Mouse (Mus musculus): ENCODE results near the gene Ikzf1. TPM values are rescaled to one million over a fixed set of nuclear protein-coding genes. Genes with fewer than 3 reads are reported as not detected.

The Ikzf1 gene
- polyA plus RNA-seq, 1 experiment from 2014 or later = 0.36 TPM

DNA sequence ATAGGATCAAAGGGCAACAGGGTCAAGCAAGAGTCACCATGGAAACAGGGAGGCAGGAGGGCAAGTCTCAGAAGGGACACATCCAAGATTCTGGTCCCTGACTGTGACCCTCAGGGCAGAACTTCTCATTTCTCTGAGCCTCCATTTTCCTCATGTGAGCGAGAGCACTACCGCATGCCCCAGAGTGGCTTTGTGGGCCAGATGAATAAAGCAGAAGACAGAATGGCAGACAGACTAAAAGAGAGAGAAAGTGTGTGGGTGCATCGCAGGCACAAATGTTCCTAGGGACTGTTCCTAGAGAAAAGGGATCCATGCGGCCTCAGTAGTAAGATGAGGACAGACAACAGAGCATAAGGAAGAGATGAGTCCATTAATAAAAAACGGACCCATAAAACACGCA lies 24.5 kb downstream of the Ikzf1 start:
- Histone ChIP-seq H3K27ac (replicated peaks) (no peak overlapping the region), H3K4me2 (no peak overlapping the region), H3K9me3 (replicated peaks) (no peaks in the 10 kb centered on the region), H3K9ac (replicated peaks) (no peak overlapping the region), H3K4me1 (no peaks in the 10 kb centered on the region), H3K27me3 (replicated peaks) (no peaks in the 10 kb centered on the region), H3K36me3 (no peaks in the 10 kb centered on the region), H3K4me3 (replicated peaks) (no peak overlapping the region)
- 88% methylated on average over 6 of the region's 6 CpGs for WGBS
- ATAC-seq (ENCODE audit: low FRiP score) = no peak

DNA sequence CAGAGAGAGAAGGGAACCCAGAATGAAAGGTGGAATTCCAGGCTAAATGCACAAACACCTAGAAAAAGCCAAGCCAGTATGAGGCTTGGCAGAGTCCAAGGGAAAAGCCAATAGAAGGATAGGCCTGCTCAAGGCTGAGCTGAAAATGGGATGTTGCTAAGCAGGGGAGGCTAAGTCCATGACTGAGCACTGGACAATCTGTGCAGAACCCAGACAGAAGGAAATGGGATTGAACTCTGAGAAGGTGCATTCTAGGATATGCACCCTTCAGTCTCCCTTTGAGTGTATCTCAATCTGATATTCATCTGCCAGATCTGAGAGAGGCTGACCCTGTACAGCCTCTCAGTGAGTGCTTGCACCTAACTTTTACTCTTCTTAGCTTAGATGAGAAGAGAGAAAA lies 25.9 kb downstream of the Ikzf1 start:
- Histone ChIP-seq H3K4me1 (no peaks in the 10 kb centered on the region), H3K27me3 (replicated peaks) (no peaks in the 10 kb centered on the region)
- ATAC-seq (ENCODE audit: low FRiP score) = no peak

DNA sequence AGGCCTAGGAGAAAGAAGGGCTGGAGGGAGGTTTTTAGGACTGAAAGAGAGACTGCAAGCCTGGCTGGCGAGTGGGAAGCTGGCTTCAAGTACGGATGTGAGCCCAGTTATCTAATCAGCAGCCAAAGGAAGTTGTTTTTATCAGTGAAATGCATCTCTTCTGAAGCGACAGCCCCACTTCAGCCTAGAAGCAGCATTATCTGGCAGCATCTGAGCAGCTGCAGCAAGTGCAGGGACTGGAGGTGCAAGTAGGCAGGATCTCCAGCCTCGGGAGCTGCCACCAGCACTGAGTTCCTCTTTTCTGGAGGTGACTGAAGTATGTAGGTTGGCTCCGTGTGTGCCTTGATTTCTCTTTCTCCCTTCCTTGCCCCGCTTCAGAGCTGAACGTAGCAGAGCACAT lies 26.9 kb downstream of the Ikzf1 start:
- no peak overlapping the region for H3K9ac ChIP-seq (replicated peaks)
- no peak overlapping the region for H3K4me2 ChIP-seq
- 74% methylated on average over 7 of the region's 7 CpGs for WGBS
- no peaks in the 10 kb centered on the region for H3K9me3 ChIP-seq (replicated peaks)
- no peak for ATAC-seq (ENCODE audit: low FRiP score)
- H3K4me1 ChIP-seq = no peaks in the 10 kb centered on the region
- no peaks in the 10 kb centered on the region for H3K27me3 ChIP-seq (replicated peaks)
- no peak overlapping the region for H3K27ac ChIP-seq (replicated peaks)
- H3K4me3 ChIP-seq (replicated peaks) = no peak overlapping the region
- no peaks in the 10 kb centered on the region for H3K36me3 ChIP-seq

More for the DNA sequence above, 25.9 kb downstream of the Ikzf1 start:
- Histone ChIP-seq H3K4me3 (replicated peaks) (no peak overlapping the region), H3K4me2 (no peak overlapping the region), H3K27ac (replicated peaks) (no peak overlapping the region), H3K36me3 (no peaks in the 10 kb centered on the region), H3K9me3 (replicated peaks) (no peaks in the 10 kb centered on the region), H3K9ac (replicated peaks) (no peak overlapping the region)

DNA sequence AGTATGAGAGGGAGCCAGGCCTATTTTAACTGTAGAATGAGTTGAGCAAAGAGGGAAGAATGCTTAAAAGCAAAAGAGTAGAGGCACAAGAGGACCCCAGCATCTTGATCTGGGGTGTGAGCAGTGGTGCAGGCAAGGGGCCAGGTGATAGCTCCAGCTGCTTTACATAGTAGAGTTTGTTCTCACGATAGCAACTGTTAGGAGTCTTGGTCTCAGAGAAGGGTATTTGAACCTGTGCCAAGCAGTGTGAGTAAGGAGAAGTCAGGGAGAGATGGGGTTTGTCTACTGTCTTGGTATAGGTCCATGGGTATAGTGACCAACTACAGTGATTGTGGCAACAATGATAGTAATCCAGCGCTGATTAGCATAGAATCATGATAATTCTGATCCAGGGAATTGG lies 29.9 kb downstream of the Ikzf1 start:
- Histone ChIP-seq H3K27ac (replicated peaks) (no peak overlapping the region), H3K4me3 (replicated peaks) (no peak overlapping the region), H3K4me1 (no peaks in the 10 kb centered on the region), H3K9me3 (replicated peaks) (no peaks in the 10 kb centered on the region), H3K27me3 (replicated peaks) (no peaks in the 10 kb centered on the region), H3K9ac (replicated peaks) (no peak overlapping the region), H3K36me3 (no peaks in the 10 kb centered on the region), H3K4me2 (no peak overlapping the region)
- no peak for ATAC-seq (ENCODE audit: low FRiP score)
- 82% methylated on average over 2 of the region's 2 CpGs for WGBS

DNA sequence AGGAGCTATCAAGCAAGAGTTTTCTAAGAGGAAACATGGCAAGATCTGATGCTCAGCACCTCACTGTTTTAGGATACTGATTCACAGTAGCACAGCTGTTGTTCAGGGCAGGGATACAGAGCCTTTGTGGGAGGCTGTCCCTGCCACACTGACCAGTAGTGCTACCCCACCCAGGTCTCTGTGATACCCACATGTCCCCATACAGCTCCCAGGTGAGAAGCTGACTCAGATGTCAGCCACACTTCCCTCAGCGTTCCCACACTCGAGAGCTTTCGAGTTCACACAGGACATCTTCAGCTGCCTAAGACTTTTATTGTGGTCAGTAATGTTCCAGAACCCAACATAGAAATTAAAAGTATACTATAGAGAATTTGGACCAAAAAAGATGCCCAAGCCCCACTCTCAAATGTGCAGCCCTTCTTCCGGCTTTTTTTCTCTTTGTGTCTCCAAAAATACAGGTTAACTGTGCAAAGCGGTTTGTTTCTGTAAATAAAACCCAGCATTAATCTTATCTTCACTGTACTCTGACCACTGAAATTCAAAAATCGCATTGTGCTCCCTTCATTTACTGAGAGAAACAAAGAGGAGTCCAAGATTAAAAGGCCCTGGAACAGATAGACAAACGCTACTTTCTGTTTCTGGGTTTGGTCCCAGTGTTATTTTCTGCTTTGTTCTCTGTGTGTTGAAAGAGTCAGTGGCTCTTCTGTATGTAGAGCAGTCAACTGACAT lies 31.3 kb downstream of the Ikzf1 start:
- H3K9ac ChIP-seq (replicated peaks) = no peak overlapping the region
- H3K9me3 ChIP-seq (replicated peaks) = no peaks in the 10 kb centered on the region
- no peak overlapping the region for H3K27ac ChIP-seq (replicated peaks)
- no peaks in the 10 kb centered on the region for H3K4me1 ChIP-seq
- 88% methylated on average over 7 of the region's 7 CpGs for WGBS
- no peaks in the 10 kb centered on the region for H3K36me3 ChIP-seq
- no peak overlapping the region for H3K4me3 ChIP-seq (replicated peaks)
- no peaks in the 10 kb centered on the region for H3K27me3 ChIP-seq (replicated peaks)
- no peak for ATAC-seq (ENCODE audit: low FRiP score)
- H3K4me2 ChIP-seq = no peak overlapping the region

DNA sequence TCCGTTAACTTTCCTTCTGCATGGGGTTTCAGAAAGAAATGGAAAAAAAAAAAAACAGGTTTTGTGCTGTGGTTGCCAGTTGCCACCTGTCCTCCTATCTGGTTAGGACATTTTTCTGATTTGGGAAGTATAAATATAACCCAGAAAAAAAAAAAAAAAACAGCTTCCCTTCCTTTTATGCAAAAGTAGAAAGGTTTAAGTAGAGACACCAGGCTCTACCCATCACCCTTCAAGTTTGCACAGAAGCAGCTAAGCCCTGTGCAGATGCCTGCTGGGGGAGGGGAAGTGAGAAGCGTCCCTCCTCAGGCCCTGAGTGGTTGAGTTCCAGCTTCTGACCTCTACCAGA lies 31.9 kb downstream of the Ikzf1 start:
- no peak for ATAC-seq (ENCODE audit: low FRiP score)
- Histone ChIP-seq H3K4me2 (no peak overlapping the region), H3K27ac (replicated peaks) (no peak overlapping the region), H3K27me3 (replicated peaks) (no peaks in the 10 kb centered on the region), H3K36me3 (no peaks in the 10 kb centered on the region), H3K9me3 (replicated peaks) (no peaks in the 10 kb centered on the region), H3K4me1 (no peaks in the 10 kb centered on the region), H3K4me3 (replicated peaks) (no peak overlapping the region), H3K9ac (replicated peaks) (no peak overlapping the region)
- 78% methylated on average over 2 of the region's 2 CpGs for WGBS

DNA sequence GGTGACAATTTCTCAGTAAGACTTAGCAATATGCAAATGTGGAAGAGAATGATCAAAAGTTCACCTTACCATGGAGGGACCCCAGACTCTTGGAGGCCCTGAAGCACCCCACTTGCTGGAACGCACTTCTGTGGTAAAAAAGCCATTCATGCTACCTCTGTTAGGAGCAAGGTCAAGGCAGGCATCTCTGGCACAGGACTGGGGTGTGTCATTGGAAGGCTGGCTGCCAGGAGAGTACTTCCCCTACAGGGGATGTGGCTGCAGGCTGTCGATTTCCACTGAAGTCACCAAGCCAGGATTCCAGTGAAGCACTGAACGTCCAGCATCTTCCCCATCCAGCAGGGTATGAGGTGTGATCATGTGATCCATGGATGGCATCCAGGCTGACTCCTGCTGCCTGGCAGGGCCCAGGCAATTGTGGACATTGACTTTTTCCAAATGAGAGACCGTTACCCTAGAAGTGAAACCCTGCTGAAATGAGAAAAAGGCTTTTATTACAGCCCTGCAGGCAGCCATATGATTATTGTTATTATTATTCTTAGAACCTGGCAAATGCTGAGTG lies 32.9 kb downstream of the Ikzf1 start:
- no peak overlapping the region for H3K4me3 ChIP-seq (replicated peaks)
- no peak overlapping the region for H3K4me2 ChIP-seq
- no peak for ATAC-seq (ENCODE audit: low FRiP score)
- H3K27me3 ChIP-seq (replicated peaks) = no peaks in the 10 kb centered on the region
- no peak overlapping the region for H3K27ac ChIP-seq (replicated peaks)
- H3K36me3 ChIP-seq = no peaks in the 10 kb centered on the region
- no peaks in the 10 kb centered on the region for H3K4me1 ChIP-seq
- 76% methylated on average over 4 of the region's 4 CpGs for WGBS
- H3K9ac ChIP-seq (replicated peaks) = no peak overlapping the region
- no peaks in the 10 kb centered on the region for H3K9me3 ChIP-seq (replicated peaks)

DNA sequence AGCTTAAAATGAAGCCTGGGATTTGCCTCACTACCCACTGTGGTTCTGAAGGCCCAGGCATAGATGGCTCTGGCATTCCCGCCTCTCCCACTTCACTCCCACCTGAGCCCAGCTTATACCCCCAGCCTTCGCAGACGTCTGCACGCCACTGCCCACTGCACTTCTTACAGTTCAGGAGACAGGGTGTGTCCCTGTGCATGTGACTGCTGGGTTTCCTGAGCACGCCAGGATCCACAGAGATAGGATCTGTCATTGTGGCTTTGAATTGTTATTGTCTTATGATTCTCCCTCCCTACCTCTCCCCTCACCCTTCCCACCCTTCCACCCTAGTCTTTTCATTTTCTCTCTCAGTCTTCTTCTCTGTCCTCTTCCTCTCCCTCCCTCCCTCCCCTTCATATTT lies 34.9 kb downstream of the Ikzf1 start:
- H3K27me3 ChIP-seq (replicated peaks) = no peaks in the 10 kb centered on the region
- no peaks in the 10 kb centered on the region for H3K4me1 ChIP-seq
- H3K36me3 ChIP-seq = no peaks in the 10 kb centered on the region
- WGBS = 91% methylated on average over 5 of the region's 5 CpGs
- no peak overlapping the region for H3K4me3 ChIP-seq (replicated peaks)
- no peaks in the 10 kb centered on the region for H3K9me3 ChIP-seq (replicated peaks)
- H3K4me2 ChIP-seq = no peak overlapping the region
- H3K27ac ChIP-seq (replicated peaks) = no peak overlapping the region
- no peak for ATAC-seq (ENCODE audit: low FRiP score)
- no peak overlapping the region for H3K9ac ChIP-seq (replicated peaks)

DNA sequence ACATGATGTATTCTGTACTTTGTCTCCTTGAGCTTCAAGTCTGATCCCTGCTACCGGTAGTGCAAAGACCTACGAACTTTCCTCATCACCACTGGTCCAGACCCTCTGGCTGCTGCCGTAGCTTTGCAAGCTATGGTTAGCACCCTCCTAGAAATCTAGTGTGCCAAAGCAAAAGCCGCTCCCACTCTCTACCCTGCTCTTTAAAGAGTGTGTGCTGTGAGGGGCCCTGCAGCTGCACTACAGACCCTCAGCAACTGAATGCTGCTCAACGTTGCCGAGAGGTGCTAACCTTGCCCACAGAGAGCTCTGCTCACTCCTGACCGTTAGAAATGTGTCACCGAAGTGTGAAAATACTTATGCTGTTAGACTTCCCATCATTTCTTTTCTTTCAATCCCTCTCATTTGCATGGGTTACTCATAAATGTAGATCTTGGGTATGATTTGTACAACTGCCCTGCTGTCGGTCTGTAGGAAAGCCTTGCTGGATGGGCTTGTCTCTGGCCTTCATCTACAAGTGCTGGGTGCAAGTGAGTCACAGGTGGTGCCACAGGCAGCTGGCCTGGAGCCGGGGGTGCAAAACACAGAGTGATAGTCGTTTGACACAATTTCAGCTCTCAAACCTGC lies 40.6 kb downstream of the Ikzf1 start:
- 86% methylated on average over 11 of the region's 11 CpGs for WGBS
- Histone ChIP-seq H3K27ac (replicated peaks) (no peak overlapping the region), H3K4me1 (no peaks in the 10 kb centered on the region), H3K27me3 (replicated peaks) (no peaks in the 10 kb centered on the region), H3K4me2 (no peak overlapping the region), H3K9me3 (replicated peaks) (no peaks in the 10 kb centered on the region), H3K4me3 (replicated peaks) (no peak overlapping the region), H3K36me3 (no peaks in the 10 kb centered on the region), H3K9ac (replicated peaks) (no peak overlapping the region)
- ATAC-seq (ENCODE audit: low FRiP score) = no peak

DNA sequence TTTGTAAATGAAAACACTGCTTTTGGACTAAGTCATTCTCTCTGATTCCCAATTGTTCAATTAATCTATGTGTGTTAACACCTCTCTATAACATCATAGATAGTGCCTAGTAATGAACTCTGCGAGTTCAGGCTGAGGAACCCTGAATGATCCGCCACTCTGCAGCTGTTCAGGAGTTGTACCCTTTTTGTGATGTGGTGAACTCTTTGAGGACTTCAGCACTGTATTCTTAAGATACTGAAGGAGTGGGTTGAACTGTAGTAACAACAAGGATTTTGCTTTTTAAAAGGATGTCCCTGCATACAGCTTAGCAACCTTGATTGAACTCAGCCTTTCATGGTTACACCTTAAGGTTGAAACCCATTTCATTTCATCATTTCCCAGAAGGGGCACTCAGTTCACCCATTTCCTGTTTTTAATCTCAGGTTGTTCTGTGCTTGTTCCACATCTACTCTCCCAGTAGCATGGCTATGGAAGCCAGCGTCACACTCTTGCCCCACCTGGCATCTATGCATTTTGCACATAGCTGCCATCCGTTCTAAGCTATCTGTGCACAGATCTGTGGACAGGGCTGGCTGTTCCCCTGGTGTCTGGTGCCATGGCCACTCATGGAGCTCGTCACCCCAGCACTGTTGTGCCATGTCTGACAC lies 41.2 kb downstream of the Ikzf1 start:
- H3K9ac ChIP-seq (replicated peaks) = no peak overlapping the region
- 88% methylated on average over 5 of the region's 5 CpGs for whole genome bisulfite sequencing
- H3K9me3 ChIP-seq (replicated peaks) = no peaks in the 10 kb centered on the region
- H3K27ac ChIP-seq (replicated peaks) = no peak overlapping the region
- no peak overlapping the region for H3K4me2 ChIP-seq
- H3K27me3 ChIP-seq (replicated peaks) = no peaks in the 10 kb centered on the region
- no peaks in the 10 kb centered on the region for H3K4me1 ChIP-seq
- no peak for ATAC-seq (ENCODE audit: low FRiP score)
- H3K36me3 ChIP-seq = no peaks in the 10 kb centered on the region
- no peak overlapping the region for H3K4me3 ChIP-seq (replicated peaks)

DNA sequence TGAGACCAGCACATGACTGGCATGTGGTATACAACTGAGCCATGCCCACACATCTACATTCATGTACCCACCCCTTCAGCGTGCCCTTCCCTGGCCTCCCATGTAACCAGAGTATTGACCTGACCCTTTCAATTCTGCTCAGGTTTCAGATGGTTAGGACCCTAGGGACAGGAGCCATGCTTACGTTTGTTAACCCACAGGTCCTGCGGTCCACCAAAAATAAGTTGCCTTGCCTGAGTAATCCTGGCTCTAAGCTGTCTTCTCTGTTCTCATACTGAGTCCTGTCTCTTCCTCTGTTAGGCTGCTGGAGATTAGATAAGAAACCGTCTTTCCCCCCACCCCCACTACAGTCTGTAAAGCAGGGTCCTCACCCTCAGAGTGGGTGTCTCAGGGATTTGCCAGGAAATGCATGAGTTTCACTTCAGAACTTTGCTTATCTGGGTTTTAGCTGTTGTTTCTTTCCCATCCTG lies 42.0 kb downstream of the Ikzf1 start:
- Histone ChIP-seq H3K4me1 (no peaks in the 10 kb centered on the region), H3K9ac (replicated peaks) (no peak overlapping the region), H3K36me3 (no peaks in the 10 kb centered on the region), H3K4me3 (replicated peaks) (no peak overlapping the region), H3K4me2 (no peak overlapping the region), H3K9me3 (replicated peaks) (no peaks in the 10 kb centered on the region), H3K27me3 (replicated peaks) (no peaks in the 10 kb centered on the region), H3K27ac (replicated peaks) (no peak overlapping the region)
- 91% methylated on average over 4 of the region's 4 CpGs for WGBS
- ATAC-seq (ENCODE audit: low FRiP score) = no peak

Measured in neural tube, embryonic 15.5 days (tissue).